Mouse (Mus musculus): ENCODE data around the gene Adgrg1. TPM values are rescaled to one million over a fixed set of nuclear protein-coding genes. Genes with fewer than 3 reads are reported as not detected.

Adgrg1 gene
- polyA plus RNA-seq, 1 experiment from 2014 or later, result 39.0 TPM

- DNase-seq (ENCODE audit: low spot score) (no peak), ATAC-seq (no peak)
- Histone ChIP-seq H3K4me3 (ENCODE audit: low read depth, low read length) (no peak overlapping the region), H3K27ac (ENCODE audit: low read length) (no peak overlapping the region), H3K4me2 (replicated peaks; ENCODE audit: low read depth, low read length) (no peak overlapping the region), H3K36me3 (ENCODE audit: insufficient read depth, low read length) (no peaks in the 10 kb centered on the region), H3K27me3 (replicated peaks; ENCODE audit: insufficient read depth, low read length) (no peaks in the 10 kb centered on the region), H3K9ac (replicated peaks; ENCODE audit: low read depth) (no peak overlapping the region), H3K9me3 (ENCODE audit: low read length) (no peaks in the 10 kb centered on the region), H3K4me1 (ENCODE audit: insufficient read depth, low read depth, low read length) (peaks cover 27% of the 10 kb centered on the region)
- 78% methylated on average over 5 of the region's 5 CpGs for WGBS
- TF ChIP-seq EP300 (IDR thresholded peaks at IDR 0.05) (no peak), CTCF (IDR thresholded peaks at IDR 0.05) (no peak)
Measured at GRCm38 (mm10) chr8:94995336-94995893, 20.9 kb downstream of the Adgrg1 start.

- H3K4me2 ChIP-seq (replicated peaks; ENCODE audit: low read depth, low read length), result no peak overlapping the region
- H3K36me3 ChIP-seq (ENCODE audit: insufficient read depth, low read length), result no peaks in the 10 kb centered on the region
- ATAC-seq (no peak), DNase-seq (ENCODE audit: low spot score) (no peak)
- WGBS, result 74% methylated on average over 12 of the region's 12 CpGs
- H3K27ac ChIP-seq (ENCODE audit: low read length), result no peak overlapping the region
- no peak overlapping the region for H3K9ac ChIP-seq (replicated peaks; ENCODE audit: low read depth)
- peaks cover 31% of the 10 kb centered on the region for H3K4me1 ChIP-seq (ENCODE audit: insufficient read depth, low read depth, low read length)
- no peaks in the 10 kb centered on the region for H3K27me3 ChIP-seq (replicated peaks; ENCODE audit: insufficient read depth, low read length)
- no peak overlapping the region for H3K4me3 ChIP-seq (ENCODE audit: low read depth, low read length)
- TF ChIP-seq EP300 (IDR thresholded peaks at IDR 0.05) (no peak), CTCF (IDR thresholded peaks at IDR 0.05) (no peak)
- H3K9me3 ChIP-seq (ENCODE audit: low read length), result no peaks in the 10 kb centered on the region
Measured at GRCm38 (mm10) chr8:94996037-94996436, 21.5 kb downstream of the Adgrg1 start.

GRCm38 (mm10) chr8:94996899-94997856 lies 22.6 kb downstream of the Adgrg1 start:
- ATAC-seq (no peak), DNase-seq (ENCODE audit: low spot score) (no peak)
- TF ChIP-seq EP300 (IDR thresholded peaks at IDR 0.05) (no peak), CTCF (IDR thresholded peaks at IDR 0.05) (no peak)
- H3K4me2 ChIP-seq (replicated peaks; ENCODE audit: low read depth, low read length), result no peak overlapping the region
- peak overlapping the region; percentile 33; the same call in 1 of the 2 replicates for H3K27ac ChIP-seq (ENCODE audit: low read length)
- no peak overlapping the region for H3K9ac ChIP-seq (replicated peaks; ENCODE audit: low read depth)
- H3K4me3 ChIP-seq (ENCODE audit: low read depth, low read length), result no peak overlapping the region
- no peaks in the 10 kb centered on the region for H3K36me3 ChIP-seq (ENCODE audit: insufficient read depth, low read length)
- H3K4me1 ChIP-seq (ENCODE audit: insufficient read depth, low read depth, low read length), result peaks cover 29% of the 10 kb centered on the region; the same call in 1 of the 2 replicates
- H3K9me3 ChIP-seq (ENCODE audit: low read length), result no peaks in the 10 kb centered on the region
- 42% methylated on average over 6 of the region's 6 CpGs for WGBS
- no peaks in the 10 kb centered on the region for H3K27me3 ChIP-seq (replicated peaks; ENCODE audit: insufficient read depth, low read length)

GRCm38 (mm10) chr8:94997857-94998243 lies 23.3 kb downstream of the Adgrg1 start:
- ATAC-seq, result no peak

GRCm38 (mm10) chr8:94998431-94998830 lies 23.9 kb downstream of the Adgrg1 start:
- Histone ChIP-seq H3K9me3 (ENCODE audit: low read length) (no peaks in the 10 kb centered on the region), H3K36me3 (ENCODE audit: insufficient read depth, low read length) (no peaks in the 10 kb centered on the region), H3K27ac (ENCODE audit: low read length) (peak overlapping the region; percentile 83), H3K27me3 (replicated peaks; ENCODE audit: insufficient read depth, low read length) (no peaks in the 10 kb centered on the region), H3K4me1 (ENCODE audit: insufficient read depth, low read depth, low read length) (peaks cover 18% of the 10 kb centered on the region; the same call in 1 of the 2 replicates), H3K4me2 (replicated peaks; ENCODE audit: low read depth, low read length) (no peak overlapping the region), H3K9ac (replicated peaks; ENCODE audit: low read depth) (no peak overlapping the region), H3K4me3 (ENCODE audit: low read depth, low read length) (no peak overlapping the region)
- TF ChIP-seq CTCF (IDR thresholded peaks at IDR 0.05) (no peak), EP300 (IDR thresholded peaks at IDR 0.05) (no peak)
- DNase-seq (ENCODE audit: low spot score), result no peak
- 27% methylated on average over 2 of the region's 2 CpGs for WGBS
- ATAC-seq, result no peak

More at GRCm38 (mm10) chr8:94997857-94998243, 23.3 kb downstream of the Adgrg1 start:
- TF ChIP-seq CTCF (IDR thresholded peaks at IDR 0.05) (no peak), EP300 (IDR thresholded peaks at IDR 0.05) (no peak)
- Histone ChIP-seq H3K9ac (replicated peaks; ENCODE audit: low read depth) (no peak overlapping the region), H3K4me1 (ENCODE audit: insufficient read depth, low read depth, low read length) (peaks cover 23% of the 10 kb centered on the region; the same call in 1 of the 2 replicates), H3K27me3 (replicated peaks; ENCODE audit: insufficient read depth, low read length) (no peaks in the 10 kb centered on the region), H3K36me3 (ENCODE audit: insufficient read depth, low read length) (no peaks in the 10 kb centered on the region), H3K4me2 (replicated peaks; ENCODE audit: low read depth, low read length) (no peak overlapping the region), H3K4me3 (ENCODE audit: low read depth, low read length) (no peak overlapping the region), H3K27ac (ENCODE audit: low read length) (peak overlapping the region; percentile 83), H3K9me3 (ENCODE audit: low read length) (no peaks in the 10 kb centered on the region)
- WGBS, result 47% methylated on average over 6 of the region's 6 CpGs
- DNase-seq (ENCODE audit: low spot score), result no peak

- DNase-seq (ENCODE audit: low spot score), result peak; percentile 46
- TF ChIP-seq EP300 (IDR thresholded peaks at IDR 0.05), result peak; percentile 79
- no peak for TF ChIP-seq CTCF (IDR thresholded peaks at IDR 0.05)
Measured at GRCm38 (mm10) chr8:94999004-94999403, 24.5 kb downstream of the Adgrg1 start.

More at GRCm38 (mm10) chr8:94999004-94999403, 24.5 kb downstream of the Adgrg1 start:
- no peaks in the 10 kb centered on the region for H3K36me3 ChIP-seq (ENCODE audit: insufficient read depth, low read length)
- peak overlapping the region; percentile 83 for H3K27ac ChIP-seq (ENCODE audit: low read length)
- ATAC-seq, result peak; percentile 13; the same call in 1 of the 2 replicates
- H3K4me2 ChIP-seq (replicated peaks; ENCODE audit: low read depth, low read length), result no peak overlapping the region
- no peaks in the 10 kb centered on the region for H3K9me3 ChIP-seq (ENCODE audit: low read length)
- peaks cover 15% of the 10 kb centered on the region; the same call in 1 of the 2 replicates for H3K4me1 ChIP-seq (ENCODE audit: insufficient read depth, low read depth, low read length)
- no peak overlapping the region for H3K4me3 ChIP-seq (ENCODE audit: low read depth, low read length)
- WGBS, result 44% methylated on average over 6 of the region's 6 CpGs
- peak overlapping the region; percentile 16; the same call in 1 of the 2 replicates for H3K9ac ChIP-seq (replicated peaks; ENCODE audit: low read depth)
- no peaks in the 10 kb centered on the region for H3K27me3 ChIP-seq (replicated peaks; ENCODE audit: insufficient read depth, low read length)

Measured in lung, postnatal 0 days (tissue).